Mouse (Mus musculus) E14TG2a.4 (cell line): ENCODE results near the gene Zglp1.
A peak's percentile ranks its signal among the peaks of the same experiment; 100 is the strongest.

Experiments
- H3K27me3 ChIP-seq: 2 replicates; pipeline ENCODE4 v1.6.1; 2014; ENCODE audit warnings: low read length, control low read depth; ENCODE audit not compliant: insufficient read depth
- H3K36me3 ChIP-seq: 2 replicates; pipeline ENCODE4 v1.6.1; 2014; ENCODE audit warnings: low read length, control low read depth; ENCODE audit not compliant: insufficient read depth
- H3K4me1 ChIP-seq: replicated peaks from 2 replicates; pipeline ENCODE4 v1.6.1; 2014; ENCODE audit warnings: low read depth, low read length, control low read depth
- H3K4me3 ChIP-seq: replicated peaks from 2 replicates; pipeline ENCODE4 v1.5.1; 2014; ENCODE audit warnings: mild to moderate bottlenecking, low read length
- H3K9me3 ChIP-seq: 2 replicates; pipeline ENCODE4 v1.6.1; 2014; ENCODE audit warnings: low read length, control low read depth
- CTCF ChIP-seq: conservative IDR thresholded peaks from 2 replicates; pipeline ENCODE4 v1.5.1; 2014; ENCODE audit warnings: low read length
- NANOG ChIP-seq: IDR thresholded peaks from 2 replicates; pipeline ENCODE4 v1.6.1; 2014; ENCODE audit warnings: borderline replicate concordance, low read length, mixed read lengths
- POU5F1 ChIP-seq: IDR thresholded peaks from 2 replicates; pipeline ENCODE4 v1.6.1; 2014; ENCODE audit warnings: low read length, borderline replicate concordance

The Zglp1 gene

DNA sequence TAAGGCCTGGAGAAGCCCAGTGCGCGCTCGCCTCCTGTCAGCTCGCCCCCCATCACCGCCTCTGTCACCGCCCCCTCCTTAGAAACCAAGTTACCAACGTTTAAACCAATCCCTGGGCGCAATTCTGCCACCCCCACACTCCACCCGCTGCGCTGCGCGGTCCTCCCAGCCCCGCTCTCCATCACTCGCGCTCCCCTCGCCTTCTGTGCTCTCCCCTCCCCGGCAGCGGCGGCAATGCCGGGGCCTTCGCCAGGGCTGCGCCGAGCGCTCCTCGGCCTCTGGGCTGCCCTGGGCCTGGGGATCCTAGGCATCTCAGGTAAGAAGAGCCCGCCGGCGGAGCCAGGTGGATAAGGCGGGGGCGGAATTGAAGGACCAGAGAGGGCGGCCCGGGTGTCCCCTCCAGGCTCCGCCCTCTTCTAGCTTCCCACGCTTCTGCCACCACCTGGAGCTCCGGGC lies 35.0 kb downstream of the Zglp1 start, which contains the start of gene Icam5:
Icam5 (plus strand) TSS at position 178 of the 456 bp plus-strand sequence.
- TF ChIP-seq POU5F1 = no peak
- no peak for TF ChIP-seq CTCF
- TF ChIP-seq NANOG = no peak
- peaks cover 93% of the 10 kb centered on the region for H3K4me1 ChIP-seq
- peaks cover 50% of the 10 kb centered on the region for H3K27me3 ChIP-seq
- no peaks in the 10 kb centered on the region for H3K9me3 ChIP-seq
- peak within 1 kb of the TSS; percentile 87 for H3K4me3 ChIP-seq
- peaks cover 21% of the 10 kb centered on the region for H3K36me3 ChIP-seq

DNA sequence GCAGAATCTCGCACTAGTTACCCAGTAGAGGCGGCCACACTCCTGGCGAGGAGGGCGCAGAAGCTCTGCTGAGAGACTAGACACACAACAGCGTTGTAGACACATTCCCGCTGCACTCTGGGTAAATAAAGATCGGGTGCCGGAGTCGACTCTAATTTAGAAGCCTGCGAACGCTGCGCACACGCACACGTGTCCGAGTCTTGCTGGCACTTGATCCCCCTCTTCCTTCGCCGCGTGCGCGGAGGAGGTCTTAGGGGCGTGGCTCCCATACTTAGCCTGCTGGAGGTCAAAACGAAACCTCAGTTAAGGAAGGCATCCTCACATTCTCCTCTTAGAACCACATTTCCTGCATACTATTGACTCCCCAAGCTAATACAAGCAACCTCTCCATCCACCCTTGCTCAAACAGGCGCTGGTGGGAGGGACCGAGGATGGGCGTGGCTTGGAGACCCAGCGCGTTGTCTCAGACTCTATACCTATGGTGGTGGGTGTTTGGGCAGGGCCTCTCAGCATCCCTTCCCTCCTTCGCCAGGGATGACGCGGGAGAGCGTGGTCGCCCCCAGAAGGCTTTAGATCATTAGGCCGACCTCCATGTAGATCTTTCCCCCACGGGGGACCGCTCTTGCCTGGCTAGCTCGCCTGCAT lies 35.5 kb downstream of the Zglp1 start:
- Histone ChIP-seq H3K4me3 (peak overlapping the region; percentile 87), H3K36me3 (peaks cover 26% of the 10 kb centered on the region), H3K9me3 (no peaks in the 10 kb centered on the region), H3K27me3 (peaks cover 44% of the 10 kb centered on the region), H3K4me1 (peaks cover 93% of the 10 kb centered on the region)
- no peak for TF ChIP-seq NANOG
- TF ChIP-seq POU5F1 = no peak
- no peak for TF ChIP-seq CTCF

DNA sequence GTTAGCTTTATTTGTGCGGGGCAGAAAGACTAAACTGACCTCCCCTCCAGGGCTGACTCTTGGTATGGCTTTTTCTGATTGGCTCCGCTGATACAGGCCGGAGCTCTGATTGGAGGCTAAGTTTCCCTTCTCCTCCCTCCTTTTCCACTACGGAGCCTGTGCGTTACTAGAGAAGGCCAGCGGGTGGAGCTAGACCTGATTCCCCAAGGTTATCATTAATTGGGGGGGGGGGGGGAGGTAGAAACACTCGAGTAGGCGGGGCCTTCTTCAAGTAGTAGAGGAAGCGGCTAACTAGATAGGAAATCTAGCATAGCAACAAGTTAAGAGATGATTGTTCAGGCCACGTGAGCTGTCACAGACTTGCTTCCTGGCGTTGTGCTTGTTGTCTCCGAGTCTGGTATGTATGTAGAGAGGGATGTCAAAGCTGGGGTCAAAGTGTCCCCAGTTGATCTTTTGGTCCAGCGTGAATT lies 36.1 kb downstream of the Zglp1 start:
- H3K27me3 ChIP-seq = peaks cover 39% of the 10 kb centered on the region
- H3K36me3 ChIP-seq = peaks cover 32% of the 10 kb centered on the region
- TF ChIP-seq CTCF = peak; percentile 55
- no peak for TF ChIP-seq POU5F1
- H3K9me3 ChIP-seq = no peaks in the 10 kb centered on the region
- H3K4me1 ChIP-seq = peaks cover 93% of the 10 kb centered on the region
- H3K4me3 ChIP-seq = peak overlapping the region; percentile 87

DNA sequence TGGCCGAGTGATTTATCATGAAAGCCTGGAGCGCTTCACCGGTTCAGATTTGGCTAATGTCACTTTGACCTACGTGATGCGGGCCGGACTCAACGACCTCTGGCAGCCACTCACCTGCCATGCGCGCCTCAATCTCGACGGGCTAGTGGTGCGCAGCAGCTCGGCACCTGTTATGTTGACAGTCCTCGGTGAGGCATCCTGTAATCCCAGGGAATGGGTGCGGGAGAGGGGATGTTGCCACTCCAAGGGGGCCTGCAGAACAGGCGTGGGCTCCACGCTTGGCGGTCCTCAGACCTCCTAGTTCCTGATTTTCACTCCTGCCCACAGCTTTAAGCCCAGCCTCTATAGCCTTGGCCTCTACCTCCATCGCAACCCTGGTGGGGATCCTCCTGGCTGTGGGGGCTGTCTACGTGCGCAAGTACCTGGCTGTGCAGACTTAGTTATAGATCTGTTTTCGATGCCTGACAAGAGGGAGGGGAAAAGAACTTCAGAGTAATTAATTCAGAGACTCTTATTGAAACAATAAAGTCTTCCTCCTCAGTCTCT lies 36.8 kb downstream of the Zglp1 start:
- no peaks in the 10 kb centered on the region for H3K9me3 ChIP-seq
- peaks cover 32% of the 10 kb centered on the region for H3K27me3 ChIP-seq
- peaks cover 93% of the 10 kb centered on the region for H3K4me1 ChIP-seq
- peak overlapping the region; percentile 74 for H3K4me3 ChIP-seq
- H3K36me3 ChIP-seq = peaks cover 39% of the 10 kb centered on the region
- TF ChIP-seq CTCF = no peak
- no peak for TF ChIP-seq POU5F1
- no peak for TF ChIP-seq NANOG

DNA sequence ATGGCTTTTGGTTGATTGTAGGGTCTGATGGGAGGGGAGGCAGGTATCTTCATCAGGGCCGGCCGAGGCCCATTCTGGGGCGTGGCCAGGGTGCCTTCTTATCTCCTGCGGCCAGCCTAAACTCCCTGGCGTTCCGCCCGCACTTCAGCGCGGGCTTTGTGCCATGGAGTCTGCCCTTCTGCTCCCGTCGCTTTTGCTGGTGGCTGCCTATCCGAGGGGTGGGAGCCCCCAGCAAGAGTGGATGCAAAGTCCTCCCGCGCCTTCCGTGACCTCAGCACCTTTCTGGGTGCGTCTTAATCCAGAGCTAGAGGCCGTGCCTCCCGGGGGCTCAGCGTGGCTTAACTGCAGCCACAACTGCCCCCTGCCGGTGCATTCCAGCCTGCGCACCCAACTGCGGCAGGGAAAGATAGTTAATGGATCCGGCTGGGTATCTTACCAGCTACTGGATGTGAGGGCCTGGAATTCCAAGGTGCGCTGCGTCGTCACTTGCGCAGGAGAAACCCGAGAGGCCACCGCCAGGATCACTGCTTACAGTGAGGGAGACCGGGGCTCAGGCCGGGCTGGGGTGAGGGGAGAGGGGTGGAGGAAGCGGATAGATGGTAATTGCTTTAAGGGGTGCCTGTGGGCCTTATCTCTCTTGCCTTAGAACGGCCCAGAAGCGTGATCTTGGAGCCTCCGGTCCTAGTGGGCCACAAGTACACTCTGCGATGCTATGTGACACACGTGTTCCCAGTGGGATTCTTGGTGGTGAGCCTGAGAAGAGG lies 37.4 kb downstream of the Zglp1 start, which contains the start of gene Icam4:
Icam4 (plus strand) TSS at position 83 of the 764 bp plus-strand sequence.
- Histone ChIP-seq H3K36me3 (peaks cover 45% of the 10 kb centered on the region), H3K4me1 (peaks cover 93% of the 10 kb centered on the region), H3K27me3 (peaks cover 26% of the 10 kb centered on the region), H3K9me3 (no peaks in the 10 kb centered on the region), H3K4me3 (peak within 1 kb of the TSS; percentile 74)
- TF ChIP-seq CTCF (peak; percentile 84), NANOG (no peak), POU5F1 (no peak)

DNA sequence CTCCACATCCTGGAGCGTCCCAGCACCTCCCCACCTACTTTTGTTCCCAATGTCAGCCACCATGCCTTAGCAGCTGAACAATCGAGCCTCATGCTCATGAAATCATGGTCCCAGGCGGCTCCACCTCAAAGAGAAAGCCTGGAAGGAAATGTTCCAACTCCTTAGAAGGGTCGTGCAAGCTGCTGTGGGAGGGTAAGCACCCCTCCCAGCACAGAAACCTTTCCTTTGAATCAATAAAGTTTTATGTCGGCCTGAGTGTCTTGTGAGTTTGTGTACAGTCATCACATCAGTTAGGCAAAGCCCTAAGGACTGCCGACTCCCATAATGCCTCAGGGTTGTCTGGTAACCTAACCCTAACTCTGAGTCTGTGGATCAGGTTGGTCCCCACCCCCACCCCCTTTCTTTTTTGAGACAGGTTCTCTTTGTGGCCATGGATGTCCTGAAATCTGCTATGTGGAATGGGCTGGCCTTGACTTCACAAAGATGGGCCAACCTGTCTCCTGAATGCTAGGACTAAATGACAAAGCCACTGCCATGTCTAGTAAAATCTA lies 38.3 kb downstream of the Zglp1 start:
- TF ChIP-seq NANOG (no peak), CTCF (no peak), POU5F1 (no peak)
- Histone ChIP-seq H3K36me3 (peaks cover 54% of the 10 kb centered on the region), H3K4me3 (peak overlapping the region; percentile 74), H3K27me3 (peaks cover 19% of the 10 kb centered on the region), H3K9me3 (no peaks in the 10 kb centered on the region), H3K4me1 (peaks cover 94% of the 10 kb centered on the region)

GRCm38 (mm10) chr9:21027774-21028290 lies 39.1 kb downstream of the Zglp1 start:
- Histone ChIP-seq H3K36me3 (peaks cover 60% of the 10 kb centered on the region), H3K9me3 (no peaks in the 10 kb centered on the region), H3K27me3 (peaks cover 11% of the 10 kb centered on the region), H3K4me3 (peak overlapping the region; percentile 27; the same call in 1 of the 2 replicates), H3K4me1 (peaks cover 93% of the 10 kb centered on the region)
- no peak for TF ChIP-seq NANOG
- TF ChIP-seq POU5F1 = no peak
- no peak for TF ChIP-seq CTCF

DNA sequence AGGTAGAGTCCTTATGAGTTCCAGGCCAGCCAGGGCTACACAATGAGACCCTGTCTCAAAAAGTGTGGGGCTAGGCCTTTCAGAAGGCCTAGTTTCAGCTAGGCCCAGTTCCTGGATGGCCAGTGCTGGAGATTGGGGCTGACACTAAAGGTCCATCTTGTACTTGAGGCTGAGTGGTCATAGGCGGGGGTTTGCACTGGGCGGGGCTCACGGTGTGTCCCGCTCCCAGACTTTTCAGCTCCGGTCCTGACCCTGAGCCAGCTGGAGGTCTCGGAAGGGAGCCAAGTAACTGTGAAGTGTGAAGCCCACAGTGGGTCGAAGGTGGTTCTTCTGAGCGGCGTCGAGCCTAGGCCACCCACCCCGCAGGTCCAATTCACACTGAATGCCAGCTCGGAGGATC lies 40.0 kb downstream of the Zglp1 start:
- no peaks in the 10 kb centered on the region for H3K9me3 ChIP-seq
- peaks cover 95% of the 10 kb centered on the region for H3K4me1 ChIP-seq
- peak overlapping the region; percentile 37; the same call in 1 of the 2 replicates for H3K4me3 ChIP-seq
- H3K36me3 ChIP-seq = peaks cover 70% of the 10 kb centered on the region
- TF ChIP-seq NANOG (no peak), CTCF (no peak), POU5F1 (no peak)
- peaks cover 2% of the 10 kb centered on the region for H3K27me3 ChIP-seq
